Mouse (Mus musculus): ENCODE data around the gene Klf14. TPM values are rescaled to one million over a fixed set of nuclear protein-coding genes. Genes with fewer than 3 reads are reported as not detected.
A peak's percentile ranks its signal among the peaks of the same experiment; 100 is the strongest.

The Klf14 gene
- polyA plus RNA-seq (2016; fragmentation: Nextera tagmentation; extraction: Ambion mirVana) = 1.2 and 1.9 TPM in 2 replicates

GRCm38 (mm10) chr6:30958736-30959540 lies at the start of gene Klf14:
Gene Klf14 (minus strand): TSS chr6:30959078.
- Histone ChIP-seq H3K9ac (replicated peaks) (peak within 1 kb of the TSS; percentile 54; the same call in 1 of the 2 replicates), H3K36me3 (peaks cover 3% of the 10 kb centered on the region; the same call in 1 of the 2 replicates), H3K27me3 (peaks cover 37% of the 10 kb centered on the region), H3K4me1 (replicated peaks) (peaks cover 3% of the 10 kb centered on the region; the same call in 1 of the 2 replicates), H3K4me3 (replicated peaks) (peak within 1 kb of the TSS; percentile 61), H3K27ac (no peak within 1 kb of the TSS), H3K4me2 (peak within 1 kb of the TSS; percentile 74), H3K9me3 (peaks cover 37% of the 10 kb centered on the region)
- no peak; the same call in 1 of the 2 replicates for ATAC-seq (ENCODE audit: insufficient number of reproducible peaks, insufficient read depth, low FRiP score, low TSS enrichment, low read depth)
- WGBS = under 1% methylated on average over 75 of the region's 75 CpGs

GRCm38 (mm10) chr6:31006111-31006600 lies 47.3 kb upstream of the Klf14 start:
- WGBS = 72% methylated on average over 6 of the region's 6 CpGs
- H3K4me1 ChIP-seq (replicated peaks) = peaks cover 6% of the 10 kb centered on the region; the same call in 1 of the 2 replicates
- H3K27me3 ChIP-seq = no peaks in the 10 kb centered on the region
- H3K9ac ChIP-seq (replicated peaks) = no peak overlapping the region
- peaks cover 3% of the 10 kb centered on the region; the same call in 1 of the 2 replicates for H3K9me3 ChIP-seq
- H3K27ac ChIP-seq = no peak overlapping the region
- no peak overlapping the region for H3K4me2 ChIP-seq
- H3K36me3 ChIP-seq = no peaks in the 10 kb centered on the region
- ATAC-seq (ENCODE audit: insufficient number of reproducible peaks, insufficient read depth, low FRiP score, low TSS enrichment, low read depth) = no peak
- H3K4me3 ChIP-seq (replicated peaks) = no peak overlapping the region

GRCm38 (mm10) chr6:30986393-30986792 lies 27.5 kb upstream of the Klf14 start:
- Histone ChIP-seq H3K27ac (no peak overlapping the region), H3K27me3 (no peaks in the 10 kb centered on the region), H3K4me1 (replicated peaks) (peaks cover 13% of the 10 kb centered on the region; the same call in 1 of the 2 replicates), H3K36me3 (no peaks in the 10 kb centered on the region), H3K9me3 (no peaks in the 10 kb centered on the region), H3K4me3 (replicated peaks) (no peak overlapping the region), H3K4me2 (no peak overlapping the region), H3K9ac (replicated peaks) (no peak overlapping the region)
- ATAC-seq (ENCODE audit: insufficient number of reproducible peaks, insufficient read depth, low FRiP score, low TSS enrichment, low read depth) = no peak
- WGBS = 85% methylated on average over 5 of the region's 5 CpGs

- 0 out of 2 replicates have a peak overlapping the region, but pooled peaks have one; percentile 45 for H3K27ac ChIP-seq
Measured at GRCm38 (mm10) chr6:30983021-30983420, 24.1 kb upstream of the Klf14 start.

GRCm38 (mm10) chr6:30982372-30982980 lies 23.6 kb upstream of the Klf14 start:
- 16% methylated on average over 13 of the region's 13 CpGs for WGBS
- ATAC-seq (ENCODE audit: insufficient number of reproducible peaks, insufficient read depth, low FRiP score, low TSS enrichment, low read depth) = no peak
- Histone ChIP-seq H3K27me3 (no peaks in the 10 kb centered on the region), H3K4me1 (replicated peaks) (peaks cover 18% of the 10 kb centered on the region), H3K4me3 (replicated peaks) (peak overlapping the region; percentile 27), H3K4me2 (peak overlapping the region; percentile 54), H3K9me3 (no peaks in the 10 kb centered on the region), H3K9ac (replicated peaks) (0 out of 2 replicates have a peak overlapping the region, but pooled peaks have one; percentile 19), H3K27ac (peak overlapping the region; percentile 56; the same call in 1 of the 2 replicates), H3K36me3 (no peaks in the 10 kb centered on the region)

More at GRCm38 (mm10) chr6:30983021-30983420, 24.1 kb upstream of the Klf14 start:
- no peaks in the 10 kb centered on the region for H3K27me3 ChIP-seq
- H3K36me3 ChIP-seq = no peaks in the 10 kb centered on the region
- H3K4me1 ChIP-seq (replicated peaks) = peaks cover 15% of the 10 kb centered on the region
- H3K4me3 ChIP-seq (replicated peaks) = no peak overlapping the region
- WGBS = 74% methylated on average over 4 of the region's 4 CpGs
- H3K4me2 ChIP-seq = no peak overlapping the region
- no peaks in the 10 kb centered on the region for H3K9me3 ChIP-seq
- no peak overlapping the region for H3K9ac ChIP-seq (replicated peaks)
- ATAC-seq (ENCODE audit: insufficient number of reproducible peaks, insufficient read depth, low FRiP score, low TSS enrichment, low read depth) = no peak; the same call in 1 of the 2 replicates

- WGBS = 87% methylated on average over 5 of the region's 5 CpGs
- no peak overlapping the region for H3K4me2 ChIP-seq
- no peak for ATAC-seq (ENCODE audit: insufficient number of reproducible peaks, insufficient read depth, low FRiP score, low TSS enrichment, low read depth)
- no peak overlapping the region for H3K27ac ChIP-seq
- no peaks in the 10 kb centered on the region for H3K9me3 ChIP-seq
- no peaks in the 10 kb centered on the region for H3K27me3 ChIP-seq
- peaks cover 18% of the 10 kb centered on the region for H3K4me1 ChIP-seq (replicated peaks)
- no peaks in the 10 kb centered on the region for H3K36me3 ChIP-seq
- no peak overlapping the region for H3K9ac ChIP-seq (replicated peaks)
- H3K4me3 ChIP-seq (replicated peaks) = no peak overlapping the region
Measured at GRCm38 (mm10) chr6:30981351-30981750, 22.5 kb upstream of the Klf14 start.

- Histone ChIP-seq H3K36me3 (no peaks in the 10 kb centered on the region), H3K27me3 (no peaks in the 10 kb centered on the region), H3K9ac (replicated peaks) (0 out of 2 replicates have a peak overlapping the region, but pooled peaks have one; percentile 14), H3K9me3 (no peaks in the 10 kb centered on the region), H3K4me2 (no peak overlapping the region), H3K4me1 (replicated peaks) (peaks cover 18% of the 10 kb centered on the region), H3K4me3 (replicated peaks) (no peak overlapping the region), H3K27ac (no peak overlapping the region)
- ATAC-seq (ENCODE audit: insufficient number of reproducible peaks, insufficient read depth, low FRiP score, low TSS enrichment, low read depth) = no peak
- 37% methylated on average over 1 of the region's 1 CpGs for WGBS
Measured at GRCm38 (mm10) chr6:30978615-30979014, 19.7 kb upstream of the Klf14 start.

GRCm38 (mm10) chr6:30972121-30972520 lies 13.2 kb upstream of the Klf14 start:
- H3K9me3 ChIP-seq = no peaks in the 10 kb centered on the region
- no peaks in the 10 kb centered on the region for H3K27me3 ChIP-seq
- ATAC-seq (ENCODE audit: insufficient number of reproducible peaks, insufficient read depth, low FRiP score, low TSS enrichment, low read depth) = no peak
- WGBS = 69% methylated on average over 1 of the region's 1 CpGs
- no peak overlapping the region for H3K9ac ChIP-seq (replicated peaks)
- no peaks in the 10 kb centered on the region for H3K4me1 ChIP-seq (replicated peaks)
- H3K27ac ChIP-seq = no peak overlapping the region
- H3K4me3 ChIP-seq (replicated peaks) = no peak overlapping the region
- H3K4me2 ChIP-seq = no peak overlapping the region
- H3K36me3 ChIP-seq = no peaks in the 10 kb centered on the region

GRCm38 (mm10) chr6:30957784-30958735 lies 818 bp downstream of the Klf14 start:
- WGBS = 6% methylated on average over 84 of the region's 84 CpGs
- no peak for ATAC-seq (ENCODE audit: insufficient number of reproducible peaks, insufficient read depth, low FRiP score, low TSS enrichment, low read depth)
- Histone ChIP-seq H3K9me3 (peaks cover 37% of the 10 kb centered on the region), H3K9ac (replicated peaks) (peak overlapping the region; percentile 54; the same call in 1 of the 2 replicates), H3K4me3 (replicated peaks) (peak overlapping the region; percentile 61), H3K36me3 (peaks cover 3% of the 10 kb centered on the region; the same call in 1 of the 2 replicates), H3K27me3 (peaks cover 37% of the 10 kb centered on the region), H3K4me1 (replicated peaks) (peaks cover 3% of the 10 kb centered on the region; the same call in 1 of the 2 replicates), H3K4me2 (peak overlapping the region; percentile 74), H3K27ac (no peak overlapping the region)

GRCm38 (mm10) chr6:30939264-30939663 lies 19.6 kb downstream of the Klf14 start:
- ATAC-seq (ENCODE audit: insufficient number of reproducible peaks, insufficient read depth, low FRiP score, low TSS enrichment, low read depth) = no peak
- Histone ChIP-seq H3K27me3 (no peaks in the 10 kb centered on the region), H3K4me3 (replicated peaks) (no peak overlapping the region), H3K4me2 (no peak overlapping the region), H3K27ac (no peak overlapping the region), H3K4me1 (replicated peaks) (no peaks in the 10 kb centered on the region), H3K36me3 (no peaks in the 10 kb centered on the region), H3K9ac (replicated peaks) (no peak overlapping the region), H3K9me3 (no peaks in the 10 kb centered on the region)
- 31% methylated on average over 5 of the region's 5 CpGs for WGBS
